Mouse (Mus musculus): ENCODE data around the gene Dhh. TPM values are rescaled to one million over a fixed set of nuclear protein-coding genes. Genes with fewer than 3 reads are reported as not detected.

The Dhh gene
- total RNA-seq (2014; fragmentation: Nextera tagmentation), result not detected in 2 replicates
- total RNA-seq (2017), result 0.05 and 0.06 TPM in 2 replicates
- not detected in 2 replicates for polyA plus RNA-seq (2012)

GRCm38 (mm10) chr15:98897928-98898800 lies at the start of gene Dhh:
Gene Dhh, minus strand, starts transcription at chr15:98898540.
- H3K27me3 ChIP-seq (ENCODE audit: insufficient read depth, low read length), result peaks cover 72% of the 10 kb centered on the region
- H3K36me3 ChIP-seq (replicated peaks), result no peaks in the 10 kb centered on the region
- no peak for DNase-seq (ENCODE audit: low spot score)
- no peak for TF ChIP-seq CTCF (IDR thresholded peaks at IDR 0.05; ENCODE audit: low read depth, low read length)
- TF ChIP-seq POLR2AphosphoS5 (IDR thresholded peaks at IDR 0.05; ENCODE audit: insufficient replicate concordance, low read depth, low read length), result no peak
- TF ChIP-seq GATA2 (IDR thresholded peaks at IDR 0.05; ENCODE audit: borderline replicate concordance, low read depth, low read length), result no peak
- no peak for TF ChIP-seq GATA1 (IDR thresholded peaks at IDR 0.05; ENCODE audit: borderline replicate concordance, low read length)
- TF ChIP-seq TAL1 (conservative IDR thresholded peaks at IDR 0.05; ENCODE audit: low read depth, low read length), result no peak
- peaks cover 34% of the 10 kb centered on the region for H3K4me1 ChIP-seq (ENCODE audit: insufficient read depth, low read depth, low read length)
- ATAC-seq (ENCODE audit: extremely low read depth, insufficient number of reproducible peaks, low FRiP score, poor library complexity, severe bottlenecking), result no peak
- H3K4me3 ChIP-seq (ENCODE audit: low read depth, low read length), result peak within 1 kb of the TSS; percentile 11; the same call in 1 of the 2 replicates
- peaks cover 7% of the 10 kb centered on the region for H3K9me3 ChIP-seq (replicated peaks)

DNA sequence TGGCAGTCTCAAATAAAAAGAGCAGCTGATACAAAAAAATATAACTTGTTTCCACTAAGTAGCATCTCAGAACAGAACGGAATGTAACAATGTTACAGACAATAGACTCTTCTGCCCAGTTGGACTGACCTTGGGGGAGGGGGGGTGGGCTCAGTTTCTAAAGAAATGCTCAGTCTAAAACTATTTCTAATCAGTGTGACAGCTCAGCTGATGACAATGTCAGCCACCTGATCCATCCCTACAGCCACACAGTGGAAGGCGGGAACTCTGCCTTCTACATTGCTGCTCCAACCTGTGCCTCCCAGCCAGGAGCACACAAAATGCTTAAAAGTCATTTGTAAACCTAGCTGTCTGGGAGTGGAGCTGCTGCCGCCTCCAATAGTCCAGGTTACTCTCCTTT lies 49.5 kb upstream of the Dhh start:
- ATAC-seq (ENCODE audit: extremely low read depth, insufficient number of reproducible peaks, low FRiP score, poor library complexity, severe bottlenecking) (no peak), DNase-seq (ENCODE audit: low spot score) (no peak)
- Histone ChIP-seq H3K9me3 (replicated peaks) (no peaks in the 10 kb centered on the region), H3K4me1 (ENCODE audit: insufficient read depth, low read depth, low read length) (peaks cover 7% of the 10 kb centered on the region), H3K4me3 (ENCODE audit: low read depth, low read length) (no peak overlapping the region), H3K27me3 (ENCODE audit: insufficient read depth, low read length) (peaks cover 3% of the 10 kb centered on the region; the same call in 1 of the 2 replicates), H3K36me3 (replicated peaks) (no peaks in the 10 kb centered on the region)
- TF ChIP-seq GATA1 (IDR thresholded peaks at IDR 0.05; ENCODE audit: borderline replicate concordance, low read length), result no peak
- TF ChIP-seq CTCF (IDR thresholded peaks at IDR 0.05; ENCODE audit: low read depth, low read length), result no peak
- TF ChIP-seq TAL1 (conservative IDR thresholded peaks at IDR 0.05; ENCODE audit: low read depth, low read length), result no peak
- TF ChIP-seq GATA2 (IDR thresholded peaks at IDR 0.05; ENCODE audit: borderline replicate concordance, low read depth, low read length), result no peak
- TF ChIP-seq POLR2AphosphoS5 (IDR thresholded peaks at IDR 0.05; ENCODE audit: insufficient replicate concordance, low read depth, low read length), result no peak

GRCm38 (mm10) chr15:98943133-98943532 lies 44.8 kb upstream of the Dhh start:
- Histone ChIP-seq H3K4me1 (ENCODE audit: insufficient read depth, low read depth, low read length) (peaks cover 12% of the 10 kb centered on the region), H3K4me3 (ENCODE audit: low read depth, low read length) (no peak overlapping the region), H3K36me3 (replicated peaks) (peaks cover 5% of the 10 kb centered on the region), H3K9me3 (replicated peaks) (no peaks in the 10 kb centered on the region), H3K27me3 (ENCODE audit: insufficient read depth, low read length) (no peaks in the 10 kb centered on the region)
- ATAC-seq (ENCODE audit: extremely low read depth, insufficient number of reproducible peaks, low FRiP score, poor library complexity, severe bottlenecking) (no peak), DNase-seq (ENCODE audit: low spot score) (no peak)
- TF ChIP-seq POLR2AphosphoS5 (IDR thresholded peaks at IDR 0.05; ENCODE audit: insufficient replicate concordance, low read depth, low read length), result no peak
- no peak for TF ChIP-seq GATA1 (IDR thresholded peaks at IDR 0.05; ENCODE audit: borderline replicate concordance, low read length)
- TF ChIP-seq GATA2 (IDR thresholded peaks at IDR 0.05; ENCODE audit: borderline replicate concordance, low read depth, low read length), result no peak
- TF ChIP-seq TAL1 (conservative IDR thresholded peaks at IDR 0.05; ENCODE audit: low read depth, low read length), result no peak
- TF ChIP-seq CTCF (IDR thresholded peaks at IDR 0.05; ENCODE audit: low read depth, low read length), result no peak

GRCm38 (mm10) chr15:98942081-98942480 lies 43.7 kb upstream of the Dhh start:
- Histone ChIP-seq H3K4me1 (ENCODE audit: insufficient read depth, low read depth, low read length) (peaks cover 16% of the 10 kb centered on the region), H3K27me3 (ENCODE audit: insufficient read depth, low read length) (no peaks in the 10 kb centered on the region), H3K4me3 (ENCODE audit: low read depth, low read length) (no peak overlapping the region), H3K36me3 (replicated peaks) (peaks cover 8% of the 10 kb centered on the region), H3K9me3 (replicated peaks) (no peaks in the 10 kb centered on the region)
- TF ChIP-seq GATA2 (IDR thresholded peaks at IDR 0.05; ENCODE audit: borderline replicate concordance, low read depth, low read length) (no peak), POLR2AphosphoS5 (IDR thresholded peaks at IDR 0.05; ENCODE audit: insufficient replicate concordance, low read depth, low read length) (no peak), TAL1 (conservative IDR thresholded peaks at IDR 0.05; ENCODE audit: low read depth, low read length) (no peak), CTCF (IDR thresholded peaks at IDR 0.05; ENCODE audit: low read depth, low read length) (no peak), GATA1 (IDR thresholded peaks at IDR 0.05; ENCODE audit: borderline replicate concordance, low read length) (no peak)
- no peak for DNase-seq (ENCODE audit: low spot score)
- no peak for ATAC-seq (ENCODE audit: extremely low read depth, insufficient number of reproducible peaks, low FRiP score, poor library complexity, severe bottlenecking)

DNA sequence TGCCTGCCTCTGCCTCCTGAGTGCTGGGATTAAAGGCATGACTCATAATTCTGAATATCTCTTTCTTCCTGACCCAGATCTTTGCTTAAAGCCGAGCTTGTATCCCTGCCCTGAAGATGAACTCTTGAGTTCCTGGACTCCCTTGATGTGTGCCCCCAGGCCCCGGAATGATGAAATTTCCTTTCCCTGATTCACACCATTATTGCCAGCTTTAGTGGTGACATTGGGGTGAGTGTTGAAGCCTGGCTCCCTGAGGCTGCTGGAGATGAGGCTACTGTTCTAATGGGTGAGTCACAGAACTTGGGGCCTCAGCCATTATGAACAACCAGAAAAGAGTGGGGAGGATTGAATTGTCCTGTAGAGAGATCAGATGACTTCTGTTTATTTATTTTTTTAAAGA lies 43.2 kb upstream of the Dhh start:
- H3K36me3 ChIP-seq (replicated peaks), result peaks cover 10% of the 10 kb centered on the region
- DNase-seq (ENCODE audit: low spot score) (no peak), ATAC-seq (ENCODE audit: extremely low read depth, insufficient number of reproducible peaks, low FRiP score, poor library complexity, severe bottlenecking) (no peak)
- H3K27me3 ChIP-seq (ENCODE audit: insufficient read depth, low read length), result no peaks in the 10 kb centered on the region
- no peak for TF ChIP-seq GATA2 (IDR thresholded peaks at IDR 0.05; ENCODE audit: borderline replicate concordance, low read depth, low read length)
- no peak for TF ChIP-seq POLR2AphosphoS5 (IDR thresholded peaks at IDR 0.05; ENCODE audit: insufficient replicate concordance, low read depth, low read length)
- TF ChIP-seq CTCF (IDR thresholded peaks at IDR 0.05; ENCODE audit: low read depth, low read length), result no peak
- no peak for TF ChIP-seq TAL1 (conservative IDR thresholded peaks at IDR 0.05; ENCODE audit: low read depth, low read length)
- no peak for TF ChIP-seq GATA1 (IDR thresholded peaks at IDR 0.05; ENCODE audit: borderline replicate concordance, low read length)
- no peak overlapping the region for H3K4me3 ChIP-seq (ENCODE audit: low read depth, low read length)
- H3K9me3 ChIP-seq (replicated peaks), result no peaks in the 10 kb centered on the region
- peaks cover 21% of the 10 kb centered on the region for H3K4me1 ChIP-seq (ENCODE audit: insufficient read depth, low read depth, low read length)

DNA sequence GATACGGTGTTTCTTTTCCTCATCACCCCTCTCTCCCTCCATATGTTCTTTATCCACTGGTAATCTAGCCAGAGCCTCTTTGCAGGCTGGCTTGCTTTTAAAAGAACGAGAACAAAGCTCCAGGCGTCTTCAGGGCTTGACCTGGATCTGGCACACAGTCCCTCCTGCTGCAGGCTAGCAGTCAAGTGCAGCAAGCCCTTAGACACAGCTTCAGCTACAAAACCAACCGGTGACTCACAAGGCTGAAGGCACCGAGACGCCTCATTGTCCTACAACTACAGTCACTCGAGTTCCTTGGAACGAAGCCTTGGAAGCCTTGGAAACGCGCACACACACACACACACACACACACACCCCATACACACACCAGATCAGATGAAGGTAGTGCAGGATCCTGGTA lies 42.5 kb upstream of the Dhh start:
- no peaks in the 10 kb centered on the region for H3K9me3 ChIP-seq (replicated peaks)
- TF ChIP-seq GATA1 (IDR thresholded peaks at IDR 0.05; ENCODE audit: borderline replicate concordance, low read length) (no peak), GATA2 (IDR thresholded peaks at IDR 0.05; ENCODE audit: borderline replicate concordance, low read depth, low read length) (no peak), TAL1 (conservative IDR thresholded peaks at IDR 0.05; ENCODE audit: low read depth, low read length) (no peak), CTCF (IDR thresholded peaks at IDR 0.05; ENCODE audit: low read depth, low read length) (no peak), POLR2AphosphoS5 (IDR thresholded peaks at IDR 0.05; ENCODE audit: insufficient replicate concordance, low read depth, low read length) (no peak)
- ATAC-seq (ENCODE audit: extremely low read depth, insufficient number of reproducible peaks, low FRiP score, poor library complexity, severe bottlenecking) (no peak), DNase-seq (ENCODE audit: low spot score) (no peak)
- H3K36me3 ChIP-seq (replicated peaks), result peaks cover 10% of the 10 kb centered on the region
- H3K27me3 ChIP-seq (ENCODE audit: insufficient read depth, low read length), result no peaks in the 10 kb centered on the region
- no peak overlapping the region for H3K4me3 ChIP-seq (ENCODE audit: low read depth, low read length)
- H3K4me1 ChIP-seq (ENCODE audit: insufficient read depth, low read depth, low read length), result peaks cover 26% of the 10 kb centered on the region

Data from G1E (cell line).